Mouse (Mus musculus) forebrain, embryonic 11.5 days (tissue): Measurements from ENCODE around the gene Nrd1. TPM values are rescaled to one million over a fixed set of nuclear protein-coding genes. Genes with fewer than 3 reads are reported as not detected.

ENCODE experiments used
- ATAC-seq: fragments of 200-750 bp; cut with Nextera tagmentation; replicated peaks from 2 replicates; pipeline ENCODE4 v1.8.0; 2017; ENCODE audit warnings: moderate TSS enrichment; ENCODE audit not compliant: low FRiP score
- DNase-seq: peaks from one replicate; pipeline ENCODE4 v3.0.0-alpha.2; 2017; ENCODE audit warnings: low spot score
- H3K27ac ChIP-seq: fragments of 300-500 bp; sonication (generic); 2 replicates; pipeline ENCODE4 v1.5.1; 2014; ENCODE audit warnings: low read depth, low read length
- H3K27me3 ChIP-seq: fragments of 300-500 bp; sonication (generic); 2 replicates; pipeline ENCODE4 v1.6.1; 2014; ENCODE audit warnings: mild to moderate bottlenecking, low read length, mixed read lengths; ENCODE audit not compliant: control insufficient read depth, insufficient read depth
- H3K36me3 ChIP-seq: fragments of 300-500 bp; sonication (generic); 2 replicates; pipeline ENCODE4 v1.6.1; 2014; ENCODE audit warnings: mild to moderate bottlenecking, low read length, moderate library complexity, mixed read lengths; ENCODE audit not compliant: control insufficient read depth, insufficient read depth
- H3K4me1 ChIP-seq: fragments of 300-500 bp; sonication (generic); replicated peaks from 2 replicates; pipeline ENCODE4 v1.6.1; 2014; ENCODE audit warnings: low read length, mixed read lengths; ENCODE audit not compliant: control insufficient read depth, insufficient read depth
- H3K4me2 ChIP-seq: fragments of 300-500 bp; sonication (generic); 2 replicates; pipeline ENCODE4 v1.6.1; 2014; ENCODE audit warnings: low read depth, mild to moderate bottlenecking, low read length, moderate library complexity, mixed read lengths; ENCODE audit not compliant: severe bottlenecking
- H3K4me3 ChIP-seq: fragments of 300-500 bp; sonication (generic); 2 replicates; pipeline ENCODE4 v1.5.1; 2014; ENCODE audit warnings: low read depth, low read length
- H3K9ac ChIP-seq: fragments of 300-500 bp; sonication (generic); 2 replicates; pipeline ENCODE4 v1.6.1; 2014; ENCODE audit warnings: low read length
- H3K9me3 ChIP-seq: fragments of 300-500 bp; sonication (generic); 2 replicates; pipeline ENCODE4 v1.6.1; 2016; ENCODE audit warnings: low read length, mixed read lengths; ENCODE audit not compliant: control insufficient read depth
- WGBS: fragments of 180-500 bp; shearing (Covaris S2); extraction: QIAGEN DNeasy Blood & Tissue Kit; methylation state at CpG from one replicate; pipeline ENCODE4 v1.1.7; 2014; 5-methylcytosine and 5-hydroxymethylcytosine counted together
- polyA plus RNA-seq: library from polyadenylated mRNA; unstranded; fragments of >200 nt; fragmentation: Nextera tagmentation; extraction: Ambion mirVana; gene quantifications from 2 replicates; pipeline ENCODE4 v1.2.1, GENCODE M21; 2014

Nrd1 gene
- 67.7 and 69.2 TPM in 2 replicates for polyA plus RNA-seq

- H3K27me3 ChIP-seq, result no peaks in the 10 kb centered on the region
- peak within 1 kb of the TSS; percentile 80 for H3K27ac ChIP-seq
- H3K36me3 ChIP-seq, result no peaks in the 10 kb centered on the region
- peak; percentile 97 for DNase-seq
- WGBS, result 1% methylated on average over 58 of the region's 58 CpGs
- H3K9me3 ChIP-seq, result no peaks in the 10 kb centered on the region
- ATAC-seq, result peak; percentile 100
- peak within 1 kb of the TSS; percentile 87 for H3K4me3 ChIP-seq
- no peaks in the 10 kb centered on the region; the same call in 1 of the 2 replicates for H3K4me1 ChIP-seq
- peak within 1 kb of the TSS; percentile 71 for H3K4me2 ChIP-seq
- H3K9ac ChIP-seq, result peak within 1 kb of the TSS; percentile 84
Observed at GRCm38 (mm10) chr4:108999999-109000950, at the start of gene Nrd1. Gene Nrd1, plus strand, starts transcription at chr4:109000655.

- no peak overlapping the region for H3K9ac ChIP-seq
- DNase-seq (no peak), ATAC-seq (no peak)
- 86% methylated on average over 4 of the region's 4 CpGs for WGBS
- no peaks in the 10 kb centered on the region for H3K4me1 ChIP-seq
- H3K27ac ChIP-seq, result no peak overlapping the region
- no peak overlapping the region for H3K4me3 ChIP-seq
- H3K36me3 ChIP-seq, result no peaks in the 10 kb centered on the region
- no peak overlapping the region for H3K4me2 ChIP-seq
- no peaks in the 10 kb centered on the region for H3K9me3 ChIP-seq
- no peaks in the 10 kb centered on the region for H3K27me3 ChIP-seq
Observed at GRCm38 (mm10) chr4:108951663-108952062, 48.8 kb upstream of the Nrd1 start.

- Histone ChIP-seq H3K4me1 (no peaks in the 10 kb centered on the region), H3K4me2 (no peak overlapping the region), H3K27me3 (no peaks in the 10 kb centered on the region), H3K9me3 (no peaks in the 10 kb centered on the region), H3K9ac (no peak overlapping the region), H3K36me3 (no peaks in the 10 kb centered on the region), H3K4me3 (no peak overlapping the region), H3K27ac (no peak overlapping the region)
- DNase-seq (no peak), ATAC-seq (no peak)
- WGBS, result 96% methylated on average over 3 of the region's 3 CpGs
Observed at GRCm38 (mm10) chr4:108959696-108960095, 40.8 kb upstream of the Nrd1 start.

GRCm38 (mm10) chr4:108960619-108961460 lies 39.6 kb upstream of the Nrd1 start:
- H3K9me3 ChIP-seq, result no peaks in the 10 kb centered on the region
- no peak overlapping the region for H3K4me2 ChIP-seq
- no peak for ATAC-seq
- no peaks in the 10 kb centered on the region for H3K27me3 ChIP-seq
- no peak overlapping the region for H3K27ac ChIP-seq
- WGBS, result 78% methylated on average over 4 of the region's 4 CpGs
- H3K9ac ChIP-seq, result no peak overlapping the region
- no peaks in the 10 kb centered on the region for H3K36me3 ChIP-seq
- DNase-seq, result no peak
- H3K4me1 ChIP-seq, result no peaks in the 10 kb centered on the region
- H3K4me3 ChIP-seq, result no peak overlapping the region

- ATAC-seq, result no peak
- no peaks in the 10 kb centered on the region for H3K27me3 ChIP-seq
- WGBS, result 88% methylated on average over 6 of the region's 6 CpGs
Observed at GRCm38 (mm10) chr4:108963017-108963416, 37.4 kb upstream of the Nrd1 start.

GRCm38 (mm10) chr4:108969517-108969916 lies 30.9 kb upstream of the Nrd1 start:
- Histone ChIP-seq H3K36me3 (no peaks in the 10 kb centered on the region), H3K9me3 (no peaks in the 10 kb centered on the region), H3K27ac (no peak overlapping the region), H3K9ac (no peak overlapping the region), H3K4me1 (no peaks in the 10 kb centered on the region), H3K27me3 (no peaks in the 10 kb centered on the region), H3K4me3 (no peak overlapping the region), H3K4me2 (no peak overlapping the region)
- 75% methylated on average over 3 of the region's 3 CpGs for WGBS
- ATAC-seq (no peak), DNase-seq (no peak)

More at GRCm38 (mm10) chr4:108963017-108963416, 37.4 kb upstream of the Nrd1 start:
- no peak overlapping the region for H3K4me2 ChIP-seq
- no peaks in the 10 kb centered on the region for H3K36me3 ChIP-seq
- H3K27ac ChIP-seq, result no peak overlapping the region
- H3K4me1 ChIP-seq, result no peaks in the 10 kb centered on the region
- H3K4me3 ChIP-seq, result no peak overlapping the region
- H3K9ac ChIP-seq, result no peak overlapping the region
- no peak for DNase-seq
- H3K9me3 ChIP-seq, result no peaks in the 10 kb centered on the region

GRCm38 (mm10) chr4:108971054-108971453 lies 29.4 kb upstream of the Nrd1 start:
- ATAC-seq (no peak), DNase-seq (no peak)
- Histone ChIP-seq H3K36me3 (no peaks in the 10 kb centered on the region), H3K27ac (no peak overlapping the region), H3K4me3 (no peak overlapping the region), H3K9ac (no peak overlapping the region), H3K4me1 (no peaks in the 10 kb centered on the region), H3K4me2 (no peak overlapping the region), H3K27me3 (no peaks in the 10 kb centered on the region), H3K9me3 (no peaks in the 10 kb centered on the region)
- 84% methylated on average over 5 of the region's 5 CpGs for WGBS

GRCm38 (mm10) chr4:108976458-108977071 lies 23.9 kb upstream of the Nrd1 start:
- Histone ChIP-seq H3K27ac (no peak overlapping the region), H3K9ac (no peak overlapping the region), H3K9me3 (no peaks in the 10 kb centered on the region), H3K36me3 (no peaks in the 10 kb centered on the region), H3K4me3 (no peak overlapping the region), H3K4me1 (no peaks in the 10 kb centered on the region), H3K4me2 (no peak overlapping the region), H3K27me3 (no peaks in the 10 kb centered on the region)
- ATAC-seq, result no peak
- DNase-seq, result no peak
- WGBS, result 49% methylated on average over 6 of the region's 6 CpGs
